Mouse (Mus musculus): ENCODE measurements around the gene Zswim5. TPM values are rescaled to one million over a fixed set of nuclear protein-coding genes. Genes with fewer than 3 reads are reported as not detected.
A peak's percentile ranks its signal among the peaks of the same experiment; 100 is the strongest.

Zswim5 gene
- polyA plus RNA-seq, 1 experiment from 2014 or later = 1.3 TPM

GRCm38 (mm10) chr4:116878491-116878890, 1.3 kb downstream of the Zswim5 start:
- no peak overlapping the region for H3K9ac ChIP-seq (ENCODE audit: low read length)
- no peak for ATAC-seq (ENCODE audit: insufficient number of reproducible peaks, low FRiP score, low TSS enrichment, low read depth)
- H3K4me2 ChIP-seq (ENCODE audit: low read depth, severe bottlenecking) = peak overlapping the region; percentile 96
- H3K4me3 ChIP-seq (ENCODE audit: low read depth, low read length) = peak overlapping the region; percentile 75; the same call in 1 of the 2 replicates
- no peaks in the 10 kb centered on the region for H3K4me1 ChIP-seq (ENCODE audit: control insufficient read depth, insufficient read depth, low read length)
- no peaks in the 10 kb centered on the region for H3K36me3 ChIP-seq (ENCODE audit: control insufficient read depth, insufficient read depth, low read length)
- no peak overlapping the region for H3K27ac ChIP-seq (replicated peaks; ENCODE audit: low read depth, low read length)
- H3K27me3 ChIP-seq (ENCODE audit: control insufficient read depth, insufficient read depth, low read length) = peaks cover 14% of the 10 kb centered on the region; the same call in 1 of the 2 replicates
- DNase-seq (ENCODE audit: low spot score) = peak; percentile 36
- no peaks in the 10 kb centered on the region for H3K9me3 ChIP-seq (ENCODE audit: control insufficient read depth, low read length)
- WGBS = 10% methylated on average over 11 of the region's 11 CpGs

GRCm38 (mm10) chr4:116882679-116883078, 5.5 kb downstream of the Zswim5 start:
- H3K27ac ChIP-seq (replicated peaks; ENCODE audit: low read depth, low read length) = no peak overlapping the region
- no peaks in the 10 kb centered on the region for H3K4me1 ChIP-seq (ENCODE audit: control insufficient read depth, insufficient read depth, low read length)
- no peaks in the 10 kb centered on the region for H3K36me3 ChIP-seq (ENCODE audit: control insufficient read depth, insufficient read depth, low read length)
- H3K4me3 ChIP-seq (ENCODE audit: low read depth, low read length) = no peak overlapping the region
- DNase-seq (ENCODE audit: low spot score) = no peak
- no peak overlapping the region for H3K4me2 ChIP-seq (ENCODE audit: low read depth, severe bottlenecking)
- H3K9me3 ChIP-seq (ENCODE audit: control insufficient read depth, low read length) = no peaks in the 10 kb centered on the region
- no peak for ATAC-seq (ENCODE audit: insufficient number of reproducible peaks, low FRiP score, low TSS enrichment, low read depth)
- peaks cover 7% of the 10 kb centered on the region; the same call in 1 of the 2 replicates for H3K27me3 ChIP-seq (ENCODE audit: control insufficient read depth, insufficient read depth, low read length)
- H3K9ac ChIP-seq (ENCODE audit: low read length) = no peak overlapping the region

- Histone ChIP-seq H3K27ac (replicated peaks; ENCODE audit: low read depth, low read length) (no peak overlapping the region), H3K27me3 (ENCODE audit: control insufficient read depth, insufficient read depth, low read length) (no peaks in the 10 kb centered on the region), H3K9me3 (ENCODE audit: control insufficient read depth, low read length) (no peaks in the 10 kb centered on the region), H3K4me3 (ENCODE audit: low read depth, low read length) (no peak overlapping the region), H3K36me3 (ENCODE audit: control insufficient read depth, insufficient read depth, low read length) (no peaks in the 10 kb centered on the region), H3K4me2 (ENCODE audit: low read depth, severe bottlenecking) (no peak overlapping the region), H3K4me1 (ENCODE audit: control insufficient read depth, insufficient read depth, low read length) (no peaks in the 10 kb centered on the region), H3K9ac (ENCODE audit: low read length) (no peak overlapping the region)
- ATAC-seq (ENCODE audit: insufficient number of reproducible peaks, low FRiP score, low TSS enrichment, low read depth) (no peak), DNase-seq (ENCODE audit: low spot score) (no peak)
- WGBS = 81% methylated on average over 4 of the region's 4 CpGs
Measured at GRCm38 (mm10) chr4:116894200-116895080, 17.3 kb downstream of the Zswim5 start.

GRCm38 (mm10) chr4:116910489-116911181, 33.5 kb downstream of the Zswim5 start:
- 74% methylated on average over 4 of the region's 4 CpGs for WGBS
- no peak overlapping the region for H3K4me3 ChIP-seq (ENCODE audit: low read depth, low read length)
- no peak overlapping the region for H3K27ac ChIP-seq (replicated peaks; ENCODE audit: low read depth, low read length)
- no peaks in the 10 kb centered on the region for H3K9me3 ChIP-seq (ENCODE audit: control insufficient read depth, low read length)
- H3K4me1 ChIP-seq (ENCODE audit: control insufficient read depth, insufficient read depth, low read length) = no peaks in the 10 kb centered on the region
- no peak overlapping the region for H3K4me2 ChIP-seq (ENCODE audit: low read depth, severe bottlenecking)
- no peaks in the 10 kb centered on the region for H3K36me3 ChIP-seq (ENCODE audit: control insufficient read depth, insufficient read depth, low read length)
- ATAC-seq (ENCODE audit: insufficient number of reproducible peaks, low FRiP score, low TSS enrichment, low read depth) = no peak
- no peak overlapping the region for H3K9ac ChIP-seq (ENCODE audit: low read length)
- H3K27me3 ChIP-seq (ENCODE audit: control insufficient read depth, insufficient read depth, low read length) = no peaks in the 10 kb centered on the region
- no peak for DNase-seq (ENCODE audit: low spot score)

GRCm38 (mm10) chr4:116911202-116911601, 34.0 kb downstream of the Zswim5 start:
- DNase-seq (ENCODE audit: low spot score) = no peak
- Histone ChIP-seq H3K9ac (ENCODE audit: low read length) (no peak overlapping the region), H3K4me1 (ENCODE audit: control insufficient read depth, insufficient read depth, low read length) (no peaks in the 10 kb centered on the region), H3K4me2 (ENCODE audit: low read depth, severe bottlenecking) (no peak overlapping the region), H3K27ac (replicated peaks; ENCODE audit: low read depth, low read length) (no peak overlapping the region), H3K4me3 (ENCODE audit: low read depth, low read length) (no peak overlapping the region), H3K36me3 (ENCODE audit: control insufficient read depth, insufficient read depth, low read length) (no peaks in the 10 kb centered on the region), H3K9me3 (ENCODE audit: control insufficient read depth, low read length) (no peaks in the 10 kb centered on the region), H3K27me3 (ENCODE audit: control insufficient read depth, insufficient read depth, low read length) (no peaks in the 10 kb centered on the region)
- WGBS = 87% methylated on average over 5 of the region's 5 CpGs
- ATAC-seq (ENCODE audit: insufficient number of reproducible peaks, low FRiP score, low TSS enrichment, low read depth) = no peak

GRCm38 (mm10) chr4:116913318-116913717, 36.1 kb downstream of the Zswim5 start:
- H3K9ac ChIP-seq (ENCODE audit: low read length) = no peak overlapping the region
- DNase-seq (ENCODE audit: low spot score) (no peak), ATAC-seq (ENCODE audit: insufficient number of reproducible peaks, low FRiP score, low TSS enrichment, low read depth) (no peak)
- no peaks in the 10 kb centered on the region for H3K27me3 ChIP-seq (ENCODE audit: control insufficient read depth, insufficient read depth, low read length)
- H3K36me3 ChIP-seq (ENCODE audit: control insufficient read depth, insufficient read depth, low read length) = no peaks in the 10 kb centered on the region
- H3K27ac ChIP-seq (replicated peaks; ENCODE audit: low read depth, low read length) = no peak overlapping the region
- 89% methylated on average over 2 of the region's 2 CpGs for WGBS
- H3K4me1 ChIP-seq (ENCODE audit: control insufficient read depth, insufficient read depth, low read length) = no peaks in the 10 kb centered on the region
- no peak overlapping the region for H3K4me3 ChIP-seq (ENCODE audit: low read depth, low read length)
- H3K9me3 ChIP-seq (ENCODE audit: control insufficient read depth, low read length) = no peaks in the 10 kb centered on the region
- H3K4me2 ChIP-seq (ENCODE audit: low read depth, severe bottlenecking) = no peak overlapping the region

- no peak overlapping the region for H3K9ac ChIP-seq (ENCODE audit: low read length)
- no peak for DNase-seq (ENCODE audit: low spot score)
- no peaks in the 10 kb centered on the region for H3K36me3 ChIP-seq (ENCODE audit: control insufficient read depth, insufficient read depth, low read length)
- no peak overlapping the region for H3K4me2 ChIP-seq (ENCODE audit: low read depth, severe bottlenecking)
- ATAC-seq (ENCODE audit: insufficient number of reproducible peaks, low FRiP score, low TSS enrichment, low read depth) = no peak
- no peaks in the 10 kb centered on the region for H3K9me3 ChIP-seq (ENCODE audit: control insufficient read depth, low read length)
- 70% methylated on average over 4 of the region's 4 CpGs for WGBS
- H3K4me3 ChIP-seq (ENCODE audit: low read depth, low read length) = no peak overlapping the region
- H3K27me3 ChIP-seq (ENCODE audit: control insufficient read depth, insufficient read depth, low read length) = no peaks in the 10 kb centered on the region
- H3K4me1 ChIP-seq (ENCODE audit: control insufficient read depth, insufficient read depth, low read length) = no peaks in the 10 kb centered on the region
- no peak overlapping the region for H3K27ac ChIP-seq (replicated peaks; ENCODE audit: low read depth, low read length)
Measured at GRCm38 (mm10) chr4:116928006-116928651, 51.0 kb downstream of the Zswim5 start.

- no peak overlapping the region for H3K4me3 ChIP-seq (ENCODE audit: low read depth, low read length)
- H3K4me1 ChIP-seq (ENCODE audit: control insufficient read depth, insufficient read depth, low read length) = no peaks in the 10 kb centered on the region
- H3K36me3 ChIP-seq (ENCODE audit: control insufficient read depth, insufficient read depth, low read length) = no peaks in the 10 kb centered on the region
- ATAC-seq (ENCODE audit: insufficient number of reproducible peaks, low FRiP score, low TSS enrichment, low read depth) (no peak), DNase-seq (ENCODE audit: low spot score) (no peak)
- H3K9ac ChIP-seq (ENCODE audit: low read length) = no peak overlapping the region
- no peak overlapping the region for H3K4me2 ChIP-seq (ENCODE audit: low read depth, severe bottlenecking)
- 85% methylated on average over 4 of the region's 4 CpGs for WGBS
- no peak overlapping the region for H3K27ac ChIP-seq (replicated peaks; ENCODE audit: low read depth, low read length)
- no peaks in the 10 kb centered on the region for H3K27me3 ChIP-seq (ENCODE audit: control insufficient read depth, insufficient read depth, low read length)
- no peaks in the 10 kb centered on the region for H3K9me3 ChIP-seq (ENCODE audit: control insufficient read depth, low read length)
Measured at GRCm38 (mm10) chr4:116939585-116939984, 62.4 kb downstream of the Zswim5 start.

Data from limb, embryonic 11.5 days (tissue).